Comparison of ENCODE assay signal across 9 mouse cellular contexts in the genomic region with DNA sequence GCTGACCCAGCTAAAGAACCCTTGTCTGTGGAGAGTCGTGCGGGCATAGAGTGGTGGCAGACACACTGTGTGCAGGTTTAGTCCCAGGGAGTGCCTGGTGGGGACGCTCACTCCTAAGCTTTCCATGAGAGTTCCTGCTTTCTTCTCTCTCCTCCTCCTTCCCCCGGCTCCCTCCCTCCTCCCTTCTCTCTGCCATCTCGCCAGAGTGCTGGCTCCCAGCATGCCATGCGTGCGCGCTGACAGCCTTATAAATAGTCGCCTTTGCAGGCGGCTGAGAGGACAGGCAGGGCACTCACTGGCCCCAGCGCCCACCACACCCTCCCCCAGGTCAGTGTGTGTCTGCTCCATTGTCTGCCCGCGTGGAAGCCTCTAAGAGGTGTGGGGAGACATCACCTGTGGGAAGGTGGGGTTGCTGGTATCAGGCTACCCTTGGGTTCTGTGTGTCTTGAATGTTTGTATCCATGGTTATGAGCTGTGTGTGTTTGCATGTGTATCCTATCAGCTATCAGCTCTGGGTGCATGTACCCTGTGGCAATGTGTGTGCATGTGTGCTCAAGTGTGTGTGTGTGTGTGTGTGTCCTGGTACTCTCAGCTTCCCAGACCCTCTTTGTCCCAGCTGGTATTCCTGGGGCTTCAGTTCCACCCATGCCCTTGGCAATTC. TPM values are rescaled to one million over a fixed set of nuclear protein-coding genes. Genes with fewer than 3 reads are reported as not detected.
DNase-seq lines count a peak whose midpoint lies in the region; ATAC-seq lines count a peak whose summit lies in the region.
"Had no signal": no experiment of that assay in that cellular context is flagged by ENCODE, and none has a peak within 500 bp of the region (broad histone marks: within the 10 kb centered on the region; RNA-seq: fewer than 3 reads in every experiment).

No protein-coding gene starts in this region.

- no peaks in the 10 kb centered on the region for H3K9me3 ChIP-seq in erythroblast, embryonic 14.5 days (ENCODE audit: control insufficient read depth, low read length)
- H3K9me3 ChIP-seq in embryonic facial prominence, embryonic 15.5 days (replicated peaks) = no peaks in the 10 kb centered on the region
- H3K9me3 ChIP-seq in heart, embryonic 12.5 days (replicated peaks) = no peaks in the 10 kb centered on the region; the same call in 1 of the 2 replicates
- H3K9me3 ChIP-seq in kidney, embryonic 16.5 days (ENCODE audit: low read length) = no peaks in the 10 kb centered on the region
- no peaks in the 10 kb centered on the region for H3K9me3 ChIP-seq in limb, embryonic 13.5 days
- H3K9me3 ChIP-seq in midbrain, embryonic 14.5 days (ENCODE audit: control insufficient read depth, low read length) = no peaks in the 10 kb centered on the region

- peak; percentile 89 for DNase-seq in midbrain, embryonic 14.5 days
- DNase-seq in yolk sac, embryonic 10.5 days (ENCODE audit: low spot score) = peak; percentile 59

- H3K4me3 ChIP-seq in erythroblast, embryonic 14.5 days (replicated peaks) = peak overlapping the region; percentile 34
- H3K4me3 ChIP-seq in embryonic facial prominence, embryonic 15.5 days (replicated peaks) = peak overlapping the region; percentile 11
- H3K4me3 ChIP-seq in heart, embryonic 12.5 days = peak overlapping the region; percentile 45
- peak overlapping the region; percentile 25 for H3K4me3 ChIP-seq in kidney, embryonic 16.5 days (ENCODE audit: low read length)
- H3K4me3 ChIP-seq in limb, embryonic 13.5 days = peak overlapping the region; percentile 32
- peak overlapping the region; percentile 28 for H3K4me3 ChIP-seq in midbrain, embryonic 14.5 days (replicated peaks; ENCODE audit: low read depth, low read length)

- no peak for ATAC-seq in erythroblast, adult 5-6 weeks (replicated peaks; ENCODE audit: low FRiP score, poor library complexity, severe bottlenecking)
- ATAC-seq in embryonic facial prominence, embryonic 15.5 days (ENCODE audit: insufficient number of reproducible peaks, low FRiP score, low TSS enrichment, low read depth) = no peak; the same call in 1 of the 2 replicates
- ATAC-seq in heart, embryonic 12.5 days (ENCODE audit: insufficient number of reproducible peaks, low FRiP score) = peak; percentile 53
- ATAC-seq in kidney, embryonic 16.5 days (ENCODE audit: low FRiP score, low TSS enrichment) = peak; percentile 16
- peak; percentile 37; the same call in 1 of the 2 replicates for ATAC-seq in limb, embryonic 13.5 days (ENCODE audit: low FRiP score, low read depth)
- ATAC-seq in midbrain, embryonic 14.5 days (ENCODE audit: low FRiP score, low TSS enrichment) = peak; percentile 53

- no peaks in the 10 kb centered on the region for H3K36me3 ChIP-seq in erythroblast, embryonic 14.5 days (ENCODE audit: control insufficient read depth)
- H3K36me3 ChIP-seq in embryonic facial prominence, embryonic 15.5 days = no peaks in the 10 kb centered on the region
- H3K36me3 ChIP-seq in heart, embryonic 12.5 days = peaks cover 7% of the 10 kb centered on the region; the same call in 1 of the 2 replicates
- no peaks in the 10 kb centered on the region for H3K36me3 ChIP-seq in kidney, embryonic 16.5 days (ENCODE audit: insufficient read depth, low read length)
- no peaks in the 10 kb centered on the region for H3K36me3 ChIP-seq in limb, embryonic 13.5 days
- H3K36me3 ChIP-seq in midbrain, embryonic 14.5 days (ENCODE audit: control insufficient read depth, insufficient read depth, low read length) = no peaks in the 10 kb centered on the region

- 3% methylated on average over 13 of the region's 13 CpGs for WGBS in embryonic facial prominence, embryonic 15.5 days
- WGBS in heart, embryonic 12.5 days = 2% methylated on average over 13 of the region's 13 CpGs
- 4% methylated on average over 13 of the region's 13 CpGs for WGBS in kidney, embryonic 16.5 days
- 1% methylated on average over 13 of the region's 13 CpGs for WGBS in limb, embryonic 13.5 days
- 1% methylated on average over 13 of the region's 13 CpGs for WGBS in midbrain, embryonic 14.5 days

- peak overlapping the region; percentile 55 for H3K4me2 ChIP-seq in embryonic facial prominence, embryonic 15.5 days (replicated peaks)
- peak overlapping the region; percentile 69 for H3K4me2 ChIP-seq in heart, embryonic 12.5 days
- H3K4me2 ChIP-seq in kidney, embryonic 16.5 days (replicated peaks; ENCODE audit: low read depth, low read length) = peak overlapping the region; percentile 53
- H3K4me2 ChIP-seq in limb, embryonic 13.5 days (replicated peaks) = peak overlapping the region; percentile 62
- peak overlapping the region; percentile 49 for H3K4me2 ChIP-seq in midbrain, embryonic 14.5 days (ENCODE audit: low read length)

- H3K9ac ChIP-seq in embryonic facial prominence, embryonic 15.5 days = 0 out of 2 replicates have a peak overlapping the region, but pooled peaks have one; percentile 23
- peak overlapping the region; percentile 82 for H3K9ac ChIP-seq in heart, embryonic 12.5 days
- peak overlapping the region; percentile 45 for H3K9ac ChIP-seq in kidney, embryonic 16.5 days (replicated peaks; ENCODE audit: low read length)
- H3K9ac ChIP-seq in limb, embryonic 13.5 days = peak overlapping the region; percentile 59
- peak overlapping the region; percentile 51 for H3K9ac ChIP-seq in midbrain, embryonic 14.5 days (replicated peaks; ENCODE audit: low read length)

- H3K4me1 ChIP-seq in erythroblast, embryonic 14.5 days (ENCODE audit: control insufficient read depth) = peaks cover 38% of the 10 kb centered on the region
- H3K4me1 ChIP-seq in embryonic facial prominence, embryonic 15.5 days = peaks cover 66% of the 10 kb centered on the region
- peaks cover 87% of the 10 kb centered on the region for H3K4me1 ChIP-seq in heart, embryonic 12.5 days (replicated peaks)
- peaks cover 74% of the 10 kb centered on the region for H3K4me1 ChIP-seq in kidney, embryonic 16.5 days (ENCODE audit: insufficient read depth, low read length)
- peaks cover 75% of the 10 kb centered on the region for H3K4me1 ChIP-seq in limb, embryonic 13.5 days
- H3K4me1 ChIP-seq in midbrain, embryonic 14.5 days (ENCODE audit: control insufficient read depth, insufficient read depth, low read length) = peaks cover 41% of the 10 kb centered on the region

- H3K27me3 ChIP-seq in erythroblast, embryonic 14.5 days (ENCODE audit: control insufficient read depth) = no peaks in the 10 kb centered on the region
- H3K27me3 ChIP-seq in embryonic facial prominence, embryonic 15.5 days = no peaks in the 10 kb centered on the region
- no peaks in the 10 kb centered on the region for H3K27me3 ChIP-seq in heart, embryonic 12.5 days (replicated peaks)
- H3K27me3 ChIP-seq in kidney, embryonic 16.5 days (ENCODE audit: insufficient read depth, low read length) = no peaks in the 10 kb centered on the region
- H3K27me3 ChIP-seq in limb, embryonic 13.5 days = no peaks in the 10 kb centered on the region
- no peaks in the 10 kb centered on the region for H3K27me3 ChIP-seq in midbrain, embryonic 14.5 days (ENCODE audit: control insufficient read depth, insufficient read depth, low read length)

- H3K27ac ChIP-seq in embryonic facial prominence, embryonic 15.5 days (replicated peaks) = peak overlapping the region; percentile 65
- H3K27ac ChIP-seq in heart, embryonic 12.5 days (ENCODE audit: poor library complexity, severe bottlenecking) = peak overlapping the region; percentile 97
- H3K27ac ChIP-seq in kidney, embryonic 16.5 days (ENCODE audit: low read length) = peak overlapping the region; percentile 57
- peak overlapping the region; percentile 81 for H3K27ac ChIP-seq in limb, embryonic 13.5 days
- H3K27ac ChIP-seq in midbrain, embryonic 14.5 days (replicated peaks; ENCODE audit: low read depth, low read length) = peak overlapping the region; percentile 80

RNA-seq across cellular contexts. Expression of a gene that starts 3.8 kb away (rescaled TPM):
- polyA plus RNA-seq in erythroblast, embryonic 14.5 days (2012) = 0.08 TPM in 1 of 2 replicates, not detected in the other
- not detected in 2 replicates for total RNA-seq in erythroblast, adult 5-6 weeks (2015; ENCODE audit: low replicate concordance)
- total RNA-seq in erythroblast, adult 5-6 weeks (2017; ENCODE audit: low replicate concordance) = not detected in 2 replicates
- polyA plus RNA-seq in embryonic facial prominence, embryonic 15.5 days (2015; fragmentation: Nextera tagmentation; extraction: Ambion mirVana) = 67.9 and 83.8 TPM in 2 replicates
- 285 and 294 TPM in 2 replicates for polyA plus RNA-seq in heart, embryonic 12.5 days (2016; fragmentation: Nextera tagmentation; extraction: Ambion mirVana)
- polyA plus RNA-seq in kidney, embryonic 16.5 days (2015; fragmentation: Nextera tagmentation; extraction: Ambion mirVana) = 35.7 and 39.1 TPM in 2 replicates
- polyA plus RNA-seq in limb, embryonic 13.5 days (2015; fragmentation: Nextera tagmentation; extraction: Ambion mirVana) = 42.0 and 49.8 TPM in 2 replicates
- 69.2 and 76.2 TPM in 2 replicates for polyA plus RNA-seq in midbrain, embryonic 14.5 days (2014; fragmentation: Nextera tagmentation; extraction: Ambion mirVana)

RNA-seq across cellular contexts. Expression of a gene that starts 21.1 kb away (rescaled TPM):
- 0.60 and 0.69 TPM in 2 replicates for polyA plus RNA-seq in erythroblast, embryonic 14.5 days (2012)
- 4.0 and 6.7 TPM in 2 replicates for total RNA-seq in erythroblast, adult 5-6 weeks (2015; ENCODE audit: low replicate concordance)
- total RNA-seq in erythroblast, adult 5-6 weeks (2017; ENCODE audit: low replicate concordance) = 1.5 and 3.2 TPM in 2 replicates
- 83.8 and 86.3 TPM in 2 replicates for polyA plus RNA-seq in embryonic facial prominence, embryonic 15.5 days (2015; fragmentation: Nextera tagmentation; extraction: Ambion mirVana)
- polyA plus RNA-seq in heart, embryonic 12.5 days (2016; fragmentation: Nextera tagmentation; extraction: Ambion mirVana) = 159 and 168 TPM in 2 replicates
- 93.6 and 98.7 TPM in 2 replicates for polyA plus RNA-seq in kidney, embryonic 16.5 days (2015; fragmentation: Nextera tagmentation; extraction: Ambion mirVana)
- 43.5 and 45.6 TPM in 2 replicates for polyA plus RNA-seq in limb, embryonic 13.5 days (2015; fragmentation: Nextera tagmentation; extraction: Ambion mirVana)
- 13.5 and 23.8 TPM in 2 replicates for polyA plus RNA-seq in midbrain, embryonic 14.5 days (2014; fragmentation: Nextera tagmentation; extraction: Ambion mirVana)

RNA-seq across cellular contexts. Expression of a gene that starts 25.8 kb away (rescaled TPM):
- polyA plus RNA-seq in erythroblast, embryonic 14.5 days (2012) = 0.52 and 0.89 TPM in 2 replicates
- total RNA-seq in erythroblast, adult 5-6 weeks (2015; ENCODE audit: low replicate concordance) = 0.77 and 3.3 TPM in 2 replicates
- 2.1 and 2.5 TPM in 2 replicates for total RNA-seq in erythroblast, adult 5-6 weeks (2017; ENCODE audit: low replicate concordance)
- 26.9 and 27.7 TPM in 2 replicates for polyA plus RNA-seq in embryonic facial prominence, embryonic 15.5 days (2015; fragmentation: Nextera tagmentation; extraction: Ambion mirVana)
- 31.6 and 35.3 TPM in 2 replicates for polyA plus RNA-seq in heart, embryonic 12.5 days (2016; fragmentation: Nextera tagmentation; extraction: Ambion mirVana)
- polyA plus RNA-seq in kidney, embryonic 16.5 days (2015; fragmentation: Nextera tagmentation; extraction: Ambion mirVana) = 18.5 and 18.6 TPM in 2 replicates
- polyA plus RNA-seq in limb, embryonic 13.5 days (2015; fragmentation: Nextera tagmentation; extraction: Ambion mirVana) = 29.5 and 29.7 TPM in 2 replicates
- 7.6 and 10.2 TPM in 2 replicates for polyA plus RNA-seq in midbrain, embryonic 14.5 days (2014; fragmentation: Nextera tagmentation; extraction: Ambion mirVana)

RNA-seq across cellular contexts. Expression of a gene that starts 38.4 kb away (rescaled TPM):
- 0.21 and 0.30 TPM in 2 replicates for polyA plus RNA-seq in erythroblast, embryonic 14.5 days (2012)
- 8.8 and 9.4 TPM in 2 replicates for total RNA-seq in erythroblast, adult 5-6 weeks (2015; ENCODE audit: low replicate concordance)
- total RNA-seq in erythroblast, adult 5-6 weeks (2017; ENCODE audit: low replicate concordance) = 3.8 and 4.9 TPM in 2 replicates
- 34.8 and 36.5 TPM in 2 replicates for polyA plus RNA-seq in embryonic facial prominence, embryonic 15.5 days (2015; fragmentation: Nextera tagmentation; extraction: Ambion mirVana)
- polyA plus RNA-seq in heart, embryonic 12.5 days (2016; fragmentation: Nextera tagmentation; extraction: Ambion mirVana) = 45.6 and 47.2 TPM in 2 replicates
- 24.7 TPM in 2 replicates for polyA plus RNA-seq in kidney, embryonic 16.5 days (2015; fragmentation: Nextera tagmentation; extraction: Ambion mirVana)
- 37.2 and 39.5 TPM in 2 replicates for polyA plus RNA-seq in limb, embryonic 13.5 days (2015; fragmentation: Nextera tagmentation; extraction: Ambion mirVana)
- polyA plus RNA-seq in midbrain, embryonic 14.5 days (2014; fragmentation: Nextera tagmentation; extraction: Ambion mirVana) = 20.1 and 24.8 TPM in 2 replicates

RNA-seq across cellular contexts. Expression of a gene that starts 49.9 kb away (rescaled TPM):
- not detected in 2 replicates for polyA plus RNA-seq in erythroblast, embryonic 14.5 days (2012)
- total RNA-seq in erythroblast, adult 5-6 weeks (2015; ENCODE audit: low replicate concordance) = not detected in 2 replicates
- total RNA-seq in erythroblast, adult 5-6 weeks (2017; ENCODE audit: low replicate concordance) = not detected in 2 replicates
- polyA plus RNA-seq in embryonic facial prominence, embryonic 15.5 days (2015; fragmentation: Nextera tagmentation; extraction: Ambion mirVana) = 0.11 and 0.12 TPM in 2 replicates
- 0.18 and 0.24 TPM in 2 replicates for polyA plus RNA-seq in heart, embryonic 12.5 days (2016; fragmentation: Nextera tagmentation; extraction: Ambion mirVana)
- 0.12 and 0.16 TPM in 2 replicates for polyA plus RNA-seq in kidney, embryonic 16.5 days (2015; fragmentation: Nextera tagmentation; extraction: Ambion mirVana)
- 0.19 and 0.23 TPM in 2 replicates for polyA plus RNA-seq in limb, embryonic 13.5 days (2015; fragmentation: Nextera tagmentation; extraction: Ambion mirVana)
- 0.29 and 1.3 TPM in 2 replicates for polyA plus RNA-seq in midbrain, embryonic 14.5 days (2014; fragmentation: Nextera tagmentation; extraction: Ambion mirVana)
- total RNA-seq: gastrocnemius, postnatal 4 days had no signal

Comparison
In these comparisons a context has a peak if more than half of its experiments do, and no peak if none do; other contexts are left out.
1. ATAC-seq: peak in heart, embryonic 12.5 days (single experiment), kidney, embryonic 16.5 days (single experiment), limb, embryonic 13.5 days (single experiment) and midbrain, embryonic 14.5 days (single experiment); none in erythroblast, adult 5-6 weeks (single experiment) and embryonic facial prominence, embryonic 15.5 days (single experiment).
2. H3K9ac ChIP-seq: peak in every context shown above with its lines; median percentile 82 in heart, embryonic 12.5 days; 59 in limb, embryonic 13.5 days; 51 in midbrain, embryonic 14.5 days; 45 in kidney, embryonic 16.5 days; 23 in embryonic facial prominence, embryonic 15.5 days.
3. RNA of a gene that starts 3.8 kb away (polyA plus RNA-seq): 285 to 294 TPM in heart, embryonic 12.5 days, 69.2 to 76.2 TPM in midbrain, embryonic 14.5 days, 67.9 to 83.8 TPM in embryonic facial prominence, embryonic 15.5 days, 42.0 to 49.8 TPM in limb, embryonic 13.5 days and 35.7 to 39.1 TPM in kidney, embryonic 16.5 days; 0.08 TPM in erythroblast, embryonic 14.5 days; every median in the first group is over 10 times any median in the second.
4. Peak in every context shown above with its lines, with median percentiles within 50 percentile points of each other: H3K4me3 ChIP-seq, H3K27ac ChIP-seq and H3K4me2 ChIP-seq.